Mouse (Mus musculus) gastrocnemius, postnatal 36 days (tissue): ENCODE results near the gene Atrn. TPM values are rescaled to one million over a fixed set of nuclear protein-coding genes. Genes with fewer than 3 reads are reported as not detected.

Source experiments
- DNase-seq, 2 experiments: peaks; one replicate each; pipeline ENCODE4 v3.0.0; 2022
- intact Hi-C: fragments of 180-260 bp; cut with DNase I; formaldehyde crosslinking; loops from one replicate; pipeline ENCODE4 v1.15.1; 2025
- long read RNA-seq, 2 experiments: library from polyadenylated mRNA; stranded (forward); transcript quantifications; one replicate each; pipeline ENCODE4 v2.0.0; 2021
- total RNA-seq, 2 experiments: library from RNA; stranded (reverse); gene quantifications; 2 replicates each; pipeline ENCODE4 v1.2.3; 2021

The Atrn gene
- total RNA-seq, result 10 to 100 TPM; 13.3 TPM
- long read RNA-seq, experiment 1, partial matches to known transcripts, result 0 of 25 reads
- long read RNA-seq, experiment 1, other reads (novel, unspliced or antisense), result 25 of 25 reads
- long read RNA-seq, experiment 2, partial matches to known transcripts, result 1 of 34 reads
- long read RNA-seq, experiment 2, other reads (novel, unspliced or antisense), result 33 of 34 reads

- peak; percentile 80 to 87 for DNase-seq
- intact Hi-C loops, result loop anchor here (2.0 kb wide), 2 partner anchors 49 to 67 kb away; no protein-coding TSS in a partner anchor
Observed at GRCm38 (mm10) chr2:130905751-130906583, at the start of gene Atrn, which contains the start of gene 4930402H24Rik. Gene Atrn (plus strand): TSS chr2:130906495. Gene 4930402H24Rik (minus strand): TSS chr2:130906406.

- DNase-seq, result no peak
- intact Hi-C loops, result no loop called here
Observed at GRCm38 (mm10) chr2:130862091-130862490, 44.2 kb upstream of the Atrn start.

GRCm38 (mm10) chr2:130870916-130871315 is 35.4 kb upstream of the Atrn start:
- intact Hi-C loops, result no loop called here
- DNase-seq, result no peak

GRCm38 (mm10) chr2:130877376-130877775 is 28.9 kb upstream of the Atrn start:
- intact Hi-C loops, result no loop called here
- DNase-seq, result no peak

- intact Hi-C loops, result no loop called here
- no peak for DNase-seq
Observed at GRCm38 (mm10) chr2:130886983-130887382, 19.3 kb upstream of the Atrn start.

DNA sequence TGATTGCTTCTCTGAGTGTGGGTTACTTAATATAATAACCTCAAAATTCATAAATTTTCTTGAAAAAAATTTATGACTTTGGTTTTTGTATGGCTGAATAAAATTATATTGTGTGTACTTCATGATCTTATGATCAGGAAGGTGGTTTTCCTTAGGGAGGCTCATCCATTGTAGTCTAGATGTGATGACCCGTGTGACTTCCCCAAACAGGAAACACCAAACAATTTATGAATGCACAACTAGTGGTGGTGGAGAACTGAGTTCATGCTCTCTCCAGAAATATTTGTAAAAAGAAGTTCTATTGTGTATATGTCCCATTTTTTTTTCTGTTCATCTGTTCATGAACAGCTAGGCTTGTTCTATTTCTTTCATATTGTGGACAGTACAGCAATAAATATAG is 18.8 kb upstream of the Atrn start:
- intact Hi-C loops, result no loop called here

GRCm38 (mm10) chr2:130896944-130897343 is 9.4 kb upstream of the Atrn start:
- no peak for DNase-seq
- intact Hi-C loops, result no loop called here

More for the DNA sequence above, 18.8 kb upstream of the Atrn start:
- DNase-seq, result no peak

GRCm38 (mm10) chr2:130897856-130898255 is 8.4 kb upstream of the Atrn start:
- intact Hi-C loops, result no loop called here
- DNase-seq, result no peak

DNA sequence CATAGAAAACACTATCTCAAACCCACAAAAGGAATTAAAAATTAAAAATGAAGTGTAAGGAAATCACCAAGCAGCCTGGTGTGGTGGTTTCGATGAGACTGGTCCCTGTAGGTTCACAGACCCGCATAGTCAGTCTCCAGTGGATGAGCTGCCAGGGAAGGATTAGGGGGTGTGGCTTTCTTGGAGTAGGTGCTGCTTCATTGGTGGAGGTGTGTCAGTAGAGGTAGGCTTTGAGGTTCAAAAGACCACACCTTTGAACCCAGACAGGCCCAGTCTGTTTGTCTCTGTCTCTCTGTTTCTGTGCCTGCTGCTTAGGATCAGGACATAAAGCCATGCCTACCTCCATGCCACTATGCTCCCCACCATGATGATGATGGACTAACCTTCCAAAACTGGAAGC is 7.5 kb upstream of the Atrn start:
- intact Hi-C loops, result no loop called here

GRCm38 (mm10) chr2:130906584-130907315 is 455 bp downstream of the Atrn start:
- no peak for DNase-seq
- intact Hi-C loops, result loop anchor here (2.0 kb wide), 2 partner anchors 48 to 68 kb away; no protein-coding TSS in a partner anchor

More for the DNA sequence above, 7.5 kb upstream of the Atrn start:
- no peak for DNase-seq

GRCm38 (mm10) chr2:130911691-130912090 is 5.4 kb downstream of the Atrn start:
- DNase-seq, result no peak
- intact Hi-C loops, result no loop called here

DNA sequence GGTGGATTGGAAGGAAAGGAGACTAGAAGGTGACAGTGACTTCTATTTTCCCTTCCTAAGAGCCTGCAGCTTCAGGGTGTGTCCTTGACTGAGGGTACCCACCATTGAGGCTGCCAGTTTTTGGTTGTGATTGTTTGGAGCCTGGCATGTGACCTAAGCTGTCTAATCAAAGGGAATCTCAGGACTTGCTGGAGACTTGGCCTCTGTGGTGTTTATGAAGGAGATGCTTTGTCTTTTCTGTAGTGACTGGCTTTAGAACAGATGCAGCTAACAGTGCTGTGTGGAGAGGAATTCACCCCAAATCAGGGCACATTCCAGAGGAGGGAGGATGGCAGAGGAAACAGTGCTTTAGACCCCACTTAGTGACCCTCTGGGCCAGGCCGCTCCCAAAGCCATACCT is 8.6 kb downstream of the Atrn start:
- intact Hi-C loops, result no loop called here
- DNase-seq, result no peak

DNA sequence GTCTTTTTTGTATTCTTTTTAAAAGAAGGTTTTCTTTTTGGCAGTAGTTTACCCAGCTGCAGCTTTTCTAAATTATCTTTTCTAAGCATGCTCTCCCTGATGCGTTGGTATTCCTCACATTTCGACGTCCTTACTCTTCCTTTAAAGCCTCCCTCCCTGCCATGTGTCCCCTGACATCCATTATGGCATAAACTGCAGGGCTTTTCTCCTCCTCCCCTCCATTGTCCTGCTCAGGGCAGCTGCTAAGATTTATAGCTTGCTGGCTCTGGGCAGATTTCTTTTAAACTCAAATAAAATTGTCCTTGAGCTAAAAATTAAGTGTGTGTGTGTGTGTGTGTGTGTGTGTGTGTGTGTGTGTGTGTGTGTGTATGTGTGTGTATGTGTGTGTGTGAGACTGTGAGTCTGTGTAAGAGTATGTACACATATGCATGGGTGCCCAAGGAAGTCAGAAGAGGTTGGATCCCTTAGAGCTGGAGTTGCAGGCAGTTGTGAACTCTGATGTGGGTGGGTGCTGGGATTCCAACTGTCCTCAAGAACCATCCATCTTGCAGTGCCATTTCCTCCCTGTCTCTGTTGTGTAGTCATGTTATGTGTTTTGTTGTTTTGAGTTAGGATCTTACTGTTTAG is 10.3 kb downstream of the Atrn start:
- intact Hi-C loops, result no loop called here

DNA sequence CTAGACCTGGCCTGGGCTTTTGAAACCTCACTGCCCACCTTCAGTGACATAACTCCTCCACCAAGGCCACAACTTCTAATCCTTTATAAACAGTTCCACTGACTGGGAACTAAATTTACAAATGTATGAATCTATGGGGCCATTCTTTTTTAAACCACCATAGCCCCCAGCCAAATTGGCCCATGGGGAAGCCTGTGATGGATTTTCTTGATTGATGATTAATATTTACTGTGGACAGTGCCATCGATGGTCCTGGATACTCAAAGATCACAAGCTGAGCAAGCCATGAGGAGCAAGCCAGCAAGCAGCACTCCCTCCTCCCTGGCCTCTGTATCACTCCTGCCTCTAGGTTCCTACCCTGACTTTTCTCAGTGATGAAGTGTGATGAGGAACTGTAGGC is 11.4 kb downstream of the Atrn start:
- DNase-seq, result no peak
- intact Hi-C loops, result no loop called here

More for the DNA sequence above, 10.3 kb downstream of the Atrn start:
- no peak for DNase-seq

- intact Hi-C loops, result no loop called here
Observed at GRCm38 (mm10) chr2:130919062-130919593, 12.8 kb downstream of the Atrn start.

GRCm38 (mm10) chr2:130924950-130925349 is 18.7 kb downstream of the Atrn start:
- DNase-seq, result no peak
- intact Hi-C loops, result no loop called here

More at GRCm38 (mm10) chr2:130919062-130919593, 12.8 kb downstream of the Atrn start:
- DNase-seq, result no peak

- intact Hi-C loops, result no loop called here
- no peak for DNase-seq
Observed at GRCm38 (mm10) chr2:130928031-130928430, 21.7 kb downstream of the Atrn start.

DNA sequence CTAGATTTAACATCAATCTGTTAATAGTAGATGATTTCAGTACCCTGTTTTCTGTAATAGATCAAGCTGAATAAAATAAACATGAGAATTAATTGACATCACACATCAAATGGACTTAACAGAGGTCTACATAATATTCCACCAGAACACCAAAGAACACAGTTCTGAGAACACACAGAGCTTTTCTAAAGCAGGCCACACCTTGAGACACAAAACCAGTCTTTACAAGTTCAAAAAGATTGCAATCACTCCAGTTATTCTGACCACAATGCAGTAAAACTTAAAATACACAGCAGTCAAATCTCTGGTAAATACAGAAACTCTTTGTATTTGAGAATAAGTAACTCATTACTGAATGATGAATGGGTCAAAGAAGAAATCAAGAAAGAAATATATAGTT is 22.2 kb downstream of the Atrn start:
- no peak for DNase-seq
- intact Hi-C loops, result no loop called here

- DNase-seq, result no peak
- intact Hi-C loops, result no loop called here
Observed at GRCm38 (mm10) chr2:130929994-130930393, 23.7 kb downstream of the Atrn start.

- no peak for DNase-seq
- intact Hi-C loops, result no loop called here
Observed at GRCm38 (mm10) chr2:130932865-130933264, 26.6 kb downstream of the Atrn start.
